Mouse (Mus musculus): Measurements from ENCODE around the gene Gif. TPM values are rescaled to one million over a fixed set of nuclear protein-coding genes. Genes with fewer than 3 reads are reported as not detected.
A peak's percentile ranks its signal among the peaks of the same experiment; 100 is the strongest.

Gif gene
- total RNA-seq, 2 experiments from 2014 or later, result not detected

GRCm38 (mm10) chr19:11794447-11794846 is 47.1 kb downstream of the Gif start:
- no peak for DNase-seq

GRCm38 (mm10) chr19:11800531-11801315 is 53.4 kb downstream of the Gif start:
- DNase-seq, result no peak

- no peak for DNase-seq
Measured at GRCm38 (mm10) chr19:11804423-11804822, 57.1 kb downstream of the Gif start.

GRCm38 (mm10) chr19:11807251-11807650 is 59.9 kb downstream of the Gif start:
- DNase-seq, result no peak

- DNase-seq, result no peak
Measured at GRCm38 (mm10) chr19:11807822-11808221, 60.5 kb downstream of the Gif start.

- DNase-seq, result no peak
Measured at GRCm38 (mm10) chr19:11808452-11808851, 61.1 kb downstream of the Gif start.

- DNase-seq, result no peak
Measured at GRCm38 (mm10) chr19:11810003-11810758, 62.8 kb downstream of the Gif start.

- DNase-seq, result peak; percentile 12
Measured at GRCm38 (mm10) chr19:11810856-11811255, 63.5 kb downstream of the Gif start.

GRCm38 (mm10) chr19:11811688-11812365 is 64.5 kb downstream of the Gif start:
- peak; percentile 14 for DNase-seq

Other genes with a start within 250 kb of the Gif start
- gene Ms4a6b, start 231.0 kb upstream of the Gif start, total RNA-seq (2021), result 1 to 10 TPM; 5.0 to 8.3 TPM
- 1 to 10 TPM; 1.1 to 1.5 TPM for gene Ms4a4d, start 210.8 kb upstream of the Gif start, total RNA-seq (2021)
- 1 to 10 TPM; 2.7 to 3.8 TPM for gene Ms4a6d, start 142.7 kb upstream of the Gif start, total RNA-seq (2021)
- under 1 TPM; 0.12 to 0.24 TPM for gene Ms4a2, start 123.8 kb upstream of the Gif start, total RNA-seq (2021)
- gene Ms4a3, start 106.7 kb upstream of the Gif start, total RNA-seq (2021), result under 1 TPM in 1 of 2 experiments, not detected in 1; 0.63 TPM
- gene Oosp2, start 87.0 kb upstream of the Gif start, total RNA-seq (2021), result not detected
- 1 to 10 TPM in 1 of 2 experiments, not detected in 1; 1.2 TPM for gene Oosp1, start 56.4 kb upstream of the Gif start, total RNA-seq (2021)
- gene Oosp3, start 50.5 kb upstream of the Gif start, total RNA-seq (2021), result not detected
- 10 to 100 TPM; 71.8 to 74.5 TPM for gene Mrpl16, start 22.8 kb downstream of the Gif start, total RNA-seq (2021)
- gene Stx3, start 71.8 kb downstream of the Gif start, total RNA-seq (2021), result 1 to 10 TPM; 5.8 to 7.3 TPM
- gene Olfr1417, start 91.7 kb downstream of the Gif start, total RNA-seq (2021), result not detected
- not detected for gene Olfr1418, start 113.5 kb downstream of the Gif start, total RNA-seq (2021)
- gene Olfr1419, start 127.6 kb downstream of the Gif start, total RNA-seq (2021), result not detected
- gene Olfr1420, start 139.0 kb downstream of the Gif start, total RNA-seq (2021), result not detected
- gene Patl1, start 164.8 kb downstream of the Gif start, total RNA-seq (2021), result 10 to 100 TPM; 30.5 to 34.7 TPM
- gene Osbp, start 218.4 kb downstream of the Gif start, total RNA-seq (2021), result 10 to 100 TPM; 60.8 to 65.6 TPM

Data from adrenal gland, postnatal 10 days (tissue).